Mouse (Mus musculus) kidney, postnatal 0 days (tissue): ENCODE data around the gene 4930435E12Rik. TPM values are rescaled to one million over a fixed set of nuclear protein-coding genes. Genes with fewer than 3 reads are reported as not detected.
A peak's percentile ranks its signal among the peaks of the same experiment; 100 is the strongest.
"Not testable (repeated sequence)": the region's sequence is repeated elsewhere in the genome, so short reads cannot be mapped to it uniquely, and the experiment has no call there.

Source experiments
- ATAC-seq: fragments of 200-750 bp; cut with Nextera tagmentation; replicated peaks from 2 replicates; pipeline ENCODE4 v1.8.0; 2017; ENCODE audit warnings: low read depth, moderate number of reproducible peaks, moderate TSS enrichment, moderate library complexity; ENCODE audit not compliant: low FRiP score
- DNase-seq: peaks from one replicate; pipeline ENCODE4 v3.0.0-alpha.2; 2016; ENCODE audit warnings: low spot score
- H3K27ac ChIP-seq: fragments of 300-500 bp; sonication (generic); 2 replicates; pipeline ENCODE4 v1.5.1; 2014; ENCODE audit warnings: mild to moderate bottlenecking
- H3K27me3 ChIP-seq: fragments of 300-500 bp; sonication (generic); 2 replicates; pipeline ENCODE4 v1.6.1; 2014; ENCODE audit warnings: low read length, mixed read lengths; ENCODE audit not compliant: insufficient read depth
- H3K36me3 ChIP-seq: fragments of 300-500 bp; sonication (generic); 2 replicates; pipeline ENCODE4 v1.6.1; 2014; ENCODE audit warnings: low read length, mixed read lengths; ENCODE audit not compliant: insufficient read depth
- H3K4me1 ChIP-seq: fragments of 300-500 bp; sonication (generic); replicated peaks from 2 replicates; pipeline ENCODE4 v1.6.1; 2014; ENCODE audit warnings: antibody characterized with exemption, low read length, mixed read lengths; ENCODE audit not compliant: insufficient read depth
- H3K4me2 ChIP-seq: fragments of 300-500 bp; sonication (generic); 2 replicates; pipeline ENCODE4 v1.6.1; 2014; ENCODE audit warnings: mild to moderate bottlenecking, low read length, moderate library complexity, mixed read lengths
- H3K4me3 ChIP-seq: fragments of 300-500 bp; sonication (generic); replicated peaks from 2 replicates; pipeline ENCODE4 v1.5.1; 2014; ENCODE audit warnings: low read depth, low read length
- H3K9ac ChIP-seq: fragments of 300-500 bp; sonication (generic); 2 replicates; pipeline ENCODE4 v1.6.1; 2014; ENCODE audit warnings: low read depth, low read length
- H3K9me3 ChIP-seq: fragments of 300-500 bp; sonication (generic); replicated peaks from 2 replicates; pipeline ENCODE4 v1.6.1; 2016; ENCODE audit warnings: low read length, inconsistent platforms, mixed read lengths
- CTCF ChIP-seq: IDR thresholded peaks from 2 replicates; pipeline ENCODE4 v1.5.1; 2016; ENCODE audit warnings: antibody characterized with exemption, low read depth, mild to moderate bottlenecking, moderate library complexity
- WGBS: fragments of 180-500 bp; shearing (Covaris S2); extraction: QIAGEN DNeasy Blood & Tissue Kit; methylation state at CpG from one replicate; pipeline ENCODE4 v1.1.7; 2014; 5-methylcytosine and 5-hydroxymethylcytosine counted together
- polyA plus RNA-seq: library from polyadenylated mRNA; unstranded; fragments of >200 nt; fragmentation: Nextera tagmentation; extraction: Ambion mirVana; gene quantifications from 2 replicates; pipeline ENCODE4 v1.2.1, GENCODE M21; 2015

The 4930435E12Rik gene
- polyA plus RNA-seq, 1 experiment from 2014 or later: not detected

- H3K4me2 ChIP-seq: no peak overlapping the region
- no peak for TF ChIP-seq CTCF
- H3K4me1 ChIP-seq: no peaks in the 10 kb centered on the region
- ATAC-seq (no peak), DNase-seq (no peak)
- H3K36me3 ChIP-seq: no peaks in the 10 kb centered on the region
- no peaks in the 10 kb centered on the region for H3K27me3 ChIP-seq
- H3K9ac ChIP-seq: no peak overlapping the region
- H3K27ac ChIP-seq: no peak overlapping the region
- WGBS: 81% methylated on average over 5 of the region's 5 CpGs
- no peaks in the 10 kb centered on the region for H3K9me3 ChIP-seq
- no peak overlapping the region for H3K4me3 ChIP-seq
Measured at GRCm38 (mm10) chr16:38810196-38810595, 18.4 kb downstream of the 4930435E12Rik start.

GRCm38 (mm10) chr16:38807796-38808195 is 20.8 kb downstream of the 4930435E12Rik start:
- not testable (repeated sequence) for H3K27me3 ChIP-seq, ATAC-seq, DNase-seq, H3K36me3 ChIP-seq, H3K27ac ChIP-seq, H3K4me3 ChIP-seq, H3K9ac ChIP-seq, H3K4me2 ChIP-seq, H3K4me1 ChIP-seq, H3K9me3 ChIP-seq
- 82% methylated on average over 5 of the region's 5 CpGs for WGBS

GRCm38 (mm10) chr16:38800091-38800490 is 28.5 kb downstream of the 4930435E12Rik start, which contains the start of gene Upk1b:
TSS of gene Upk1b (minus strand) at chr16:38800328.
- no peak within 1 kb of the TSS for H3K27ac ChIP-seq

GRCm38 (mm10) chr16:38798957-38799450 is 29.5 kb downstream of the 4930435E12Rik start:
- H3K4me3 ChIP-seq: no peak overlapping the region
- H3K9ac ChIP-seq: no peak overlapping the region
- no peak overlapping the region for H3K27ac ChIP-seq
- no peaks in the 10 kb centered on the region for H3K27me3 ChIP-seq
- 68% methylated on average over 3 of the region's 3 CpGs for WGBS
- no peak overlapping the region for H3K4me2 ChIP-seq
- H3K36me3 ChIP-seq: no peaks in the 10 kb centered on the region
- H3K4me1 ChIP-seq: no peaks in the 10 kb centered on the region
- no peaks in the 10 kb centered on the region for H3K9me3 ChIP-seq
- no peak for DNase-seq
- TF ChIP-seq CTCF: no peak
- ATAC-seq: no peak

More at GRCm38 (mm10) chr16:38800091-38800490, 28.5 kb downstream of the 4930435E12Rik start, which contains the start of gene Upk1b:
- Histone ChIP-seq H3K27me3 (no peaks in the 10 kb centered on the region), H3K9ac (no peak within 1 kb of the TSS), H3K4me2 (no peak within 1 kb of the TSS), H3K9me3 (no peaks in the 10 kb centered on the region), H3K4me3 (no peak within 1 kb of the TSS), H3K36me3 (no peaks in the 10 kb centered on the region), H3K4me1 (no peaks in the 10 kb centered on the region)
- DNase-seq (peak; percentile 53), ATAC-seq (peak; percentile 66; the same call in 1 of the 2 replicates)
- no peak for TF ChIP-seq CTCF
- 25% methylated on average over 10 of the region's 10 CpGs for WGBS

- Histone ChIP-seq H3K27ac (no peak overlapping the region), H3K9ac (no peak overlapping the region), H3K27me3 (no peaks in the 10 kb centered on the region), H3K36me3 (no peaks in the 10 kb centered on the region), H3K4me2 (no peak overlapping the region), H3K9me3 (no peaks in the 10 kb centered on the region), H3K4me1 (no peaks in the 10 kb centered on the region), H3K4me3 (no peak overlapping the region)
- 33% methylated on average over 6 of the region's 6 CpGs for WGBS
- no peak for TF ChIP-seq CTCF
- no peak for ATAC-seq
- DNase-seq: peak; percentile 31
Measured at GRCm38 (mm10) chr16:38793120-38793519, 35.4 kb downstream of the 4930435E12Rik start.

GRCm38 (mm10) chr16:38789966-38790365 is 38.6 kb downstream of the 4930435E12Rik start:
- no peak for ATAC-seq
- Histone ChIP-seq H3K36me3 (no peaks in the 10 kb centered on the region), H3K27ac (no peak overlapping the region), H3K4me1 (no peaks in the 10 kb centered on the region), H3K27me3 (no peaks in the 10 kb centered on the region), H3K9me3 (no peaks in the 10 kb centered on the region), H3K4me3 (no peak overlapping the region), H3K9ac (no peak overlapping the region), H3K4me2 (no peak overlapping the region)
- no peak for DNase-seq
- 73% methylated on average over 3 of the region's 3 CpGs for WGBS
- TF ChIP-seq CTCF: no peak

- TF ChIP-seq CTCF: no peak
- no peaks in the 10 kb centered on the region for H3K4me1 ChIP-seq
- ATAC-seq: no peak
- H3K27ac ChIP-seq: no peak overlapping the region
- no peak overlapping the region for H3K4me2 ChIP-seq
- DNase-seq: no peak
- H3K9ac ChIP-seq: no peak overlapping the region
- H3K9me3 ChIP-seq: no peaks in the 10 kb centered on the region
- no peaks in the 10 kb centered on the region for H3K27me3 ChIP-seq
- no peak overlapping the region for H3K4me3 ChIP-seq
- no peaks in the 10 kb centered on the region for H3K36me3 ChIP-seq
- 93% methylated on average over 2 of the region's 2 CpGs for WGBS
Measured at GRCm38 (mm10) chr16:38789016-38789415, 39.5 kb downstream of the 4930435E12Rik start.
